Comparison of ENCODE assay signal across 8 mouse cellular contexts in genomic region chr9:64084231-64084630, GRCm38 (mm10). TPM values are rescaled to one million over a fixed set of nuclear protein-coding genes. Genes with fewer than 3 reads are reported as not detected.
DNase-seq lines count a peak whose midpoint lies in the region; ATAC-seq and TF ChIP-seq lines count a peak whose summit lies in the region.

No protein-coding gene starts in this region.

- no peak for ATAC-seq in heart, embryonic 11.5 days (replicated peaks; ENCODE audit: insufficient number of reproducible peaks, low FRiP score, low TSS enrichment)
- ATAC-seq in kidney, embryonic 15.5 days (replicated peaks; ENCODE audit: low FRiP score), result no peak

- peak overlapping the region; percentile 49 for H3K4me3 ChIP-seq in heart, embryonic 11.5 days (ENCODE audit: low read depth, low read length)
- peak overlapping the region; percentile 42 for H3K4me3 ChIP-seq in kidney, embryonic 15.5 days (replicated peaks)
- H3K4me3 ChIP-seq in megakaryocyte, embryonic 14.5 days (replicated peaks), result peak overlapping the region; percentile 9
- H3K4me3 ChIP-seq in left cerebral cortex, adult 2 months, result no peak overlapping the region; the same call in 1 of the 2 replicates

- no peak for TF ChIP-seq CTCF in left cerebral cortex, adult 2 months (IDR thresholded peaks at IDR 0.05)

- peaks cover 57% of the 10 kb centered on the region for H3K4me1 ChIP-seq in heart, embryonic 11.5 days (ENCODE audit: control insufficient read depth, insufficient read depth, low read length)
- peaks cover 50% of the 10 kb centered on the region for H3K4me1 ChIP-seq in kidney, embryonic 15.5 days
- peaks cover 82% of the 10 kb centered on the region for H3K4me1 ChIP-seq in megakaryocyte, embryonic 14.5 days

- peak overlapping the region; percentile 98 for H3K27ac ChIP-seq in heart, embryonic 11.5 days (ENCODE audit: low read depth, low read length)
- peak overlapping the region; percentile 74 for H3K27ac ChIP-seq in kidney, embryonic 15.5 days
- H3K27ac ChIP-seq in left cerebral cortex, adult 2 months, result no peak overlapping the region

- intact Hi-C loops in left cerebral cortex, adult 2 months (cut with DNase I), result no loop called here

- H3K9ac ChIP-seq in heart, embryonic 11.5 days (ENCODE audit: low read depth, low read length), result peak overlapping the region; percentile 89
- H3K9ac ChIP-seq in kidney, embryonic 15.5 days, result peak overlapping the region; percentile 56

- DNase-seq in 3134 (ENCODE audit: extremely low read depth, insufficient read length, low spot score), result peak; percentile 19
- peak; percentile 30 to 43 for DNase-seq in adrenal gland, postnatal 36 days
- DNase-seq in left cerebral cortex, adult 2 months (ENCODE audit: extremely low spot score in 1 of 2, low spot score in 2 of 2), result no peak
- no peak for DNase-seq in spleen, postnatal 10 days (ENCODE audit: low spot score in 2 of 2)
- no peak for DNase-seq in layer of hippocampus, postnatal 10 days (ENCODE audit: low spot score in 2 of 2)

- WGBS in heart, embryonic 11.5 days (ENCODE audit: insufficient replicate concordance), result 34% methylated on average over 7 of the region's 7 CpGs
- 26% methylated on average over 7 of the region's 7 CpGs for WGBS in kidney, embryonic 15.5 days

- H3K4me2 ChIP-seq in heart, embryonic 11.5 days, result peak overlapping the region; percentile 85
- H3K4me2 ChIP-seq in kidney, embryonic 15.5 days, result peak overlapping the region; percentile 88

- H3K36me3 ChIP-seq in heart, embryonic 11.5 days (ENCODE audit: control insufficient read depth, insufficient read depth, low read length), result no peaks in the 10 kb centered on the region
- H3K36me3 ChIP-seq in kidney, embryonic 15.5 days, result no peaks in the 10 kb centered on the region
- H3K36me3 ChIP-seq in megakaryocyte, embryonic 14.5 days (replicated peaks; ENCODE audit: low read length), result no peaks in the 10 kb centered on the region

- no peaks in the 10 kb centered on the region for H3K9me3 ChIP-seq in heart, embryonic 11.5 days (replicated peaks; ENCODE audit: control insufficient read depth, low read length)
- no peaks in the 10 kb centered on the region for H3K9me3 ChIP-seq in kidney, embryonic 15.5 days (replicated peaks)
- H3K9me3 ChIP-seq in megakaryocyte, embryonic 14.5 days, result no peaks in the 10 kb centered on the region

- no peaks in the 10 kb centered on the region for H3K27me3 ChIP-seq in heart, embryonic 11.5 days (ENCODE audit: control insufficient read depth, insufficient read depth, low read length)
- H3K27me3 ChIP-seq in kidney, embryonic 15.5 days, result no peaks in the 10 kb centered on the region
- H3K27me3 ChIP-seq in megakaryocyte, embryonic 14.5 days (replicated peaks), result no peaks in the 10 kb centered on the region

RNA-seq across cellular contexts. Expression of gene Lctl, which starts 32.7 kb away (rescaled TPM):
- 1 to 10 TPM in 1 of 2 experiments, under 1 TPM in 1; 0.69 to 2.6 TPM for total RNA-seq in adrenal gland, postnatal 36 days (2021)
- not detected in 2 replicates for polyA plus RNA-seq in heart, embryonic 11.5 days (2014; fragmentation: Nextera tagmentation; extraction: Ambion mirVana)
- polyA plus RNA-seq in kidney, embryonic 15.5 days (2015; fragmentation: Nextera tagmentation; extraction: Ambion mirVana), result 0.16 and 0.51 TPM in 2 replicates
- polyA plus RNA-seq in megakaryocyte, embryonic 14.5 days (2012; ENCODE audit: insufficient read depth, low replicate concordance), result not detected in 2 replicates
- not detected for total RNA-seq in left cerebral cortex, adult 2 months (2021)
- not detected for total RNA-seq in layer of hippocampus, postnatal 10 days (2021)

Comparison
In these comparisons a context has a peak if more than half of its experiments do, and no peak if none do; other contexts are left out.
1. DNase-seq: peak in 3134 (single experiment) and adrenal gland, postnatal 36 days (2 of 2); none in left cerebral cortex, adult 2 months (0 of 2), spleen, postnatal 10 days (0 of 2) and layer of hippocampus, postnatal 10 days (0 of 2).